Mouse (Mus musculus) small intestine, adult 2 months (tissue): ENCODE results near the gene Slc2a8.

Experiments
- CTCF ChIP-seq: fragments of 200-500 bp; IDR thresholded peaks from 2 replicates; pipeline ENCODE4 v1.5.1; 2012; ENCODE audit warnings: low read depth, mild to moderate bottlenecking, control low read depth, inconsistent platforms, low read length, moderate library complexity, mixed read lengths; ENCODE audit not compliant: insufficient replicate concordance, insufficient read length; ENCODE audit errors: extremely low read depth
- POLR2A ChIP-seq: fragments of 200-500 bp; IDR thresholded peaks from 2 replicates; pipeline ENCODE4 v1.6.1; 2012; ENCODE audit warnings: low read depth, mild to moderate bottlenecking, control low read depth, inconsistent platforms, low read length, moderate library complexity

- TF ChIP-seq CTCF (no peak), POLR2A (no peak)
Observed at GRCm38 (mm10) chr2:32999752-33000151, 17.9 kb upstream of the Slc2a8 start.
